ENCODE assay signal across 26 mouse cellular contexts in the genomic region with DNA sequence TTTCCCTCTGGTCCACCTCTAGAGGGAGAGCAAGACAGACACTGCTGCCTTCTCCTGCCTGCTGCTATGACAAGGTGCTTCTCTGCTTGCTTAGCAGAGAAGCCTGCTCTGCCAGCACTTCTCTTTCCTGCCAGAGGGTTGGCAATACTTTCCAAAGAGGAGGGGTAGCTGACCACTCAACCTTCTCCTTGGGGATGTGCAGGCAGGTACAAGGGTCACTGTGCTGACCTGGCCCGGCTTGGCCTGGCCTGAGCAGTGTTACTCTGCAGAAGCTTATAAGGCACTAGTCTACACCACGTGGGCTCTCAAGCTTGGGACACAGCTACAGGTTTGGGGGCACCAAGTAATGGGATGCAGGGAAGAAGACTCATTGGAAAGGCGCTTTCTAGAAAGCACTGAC. TPM values are rescaled to one million over a fixed set of nuclear protein-coding genes. Genes with fewer than 3 reads are reported as not detected.
A peak's percentile ranks its signal among the peaks of the same experiment; 100 is the strongest.
DNase-seq lines count a peak whose midpoint lies in the region; ATAC-seq and TF ChIP-seq lines count a peak whose summit lies in the region.
"Had no signal": no experiment of that assay in that cellular context is flagged by ENCODE, and none has a peak within 500 bp of the region (broad histone marks: within the 10 kb centered on the region; RNA-seq: fewer than 3 reads in every experiment).

No protein-coding gene starts in this region.

- H3K9ac ChIP-seq in hindbrain, postnatal 0 days (replicated peaks; ENCODE audit: low read length) = no peak overlapping the region
- H3K9ac ChIP-seq in hindbrain, embryonic 14.5 days = no peak overlapping the region
- H3K9ac ChIP-seq in CH12.LX (ENCODE audit: insufficient read depth, low read depth) = no peak overlapping the region
- H3K9ac ChIP-seq: embryonic facial prominence, embryonic 13.5 days; forebrain, embryonic 12.5 days; hindbrain, embryonic 15.5 days; intestine, embryonic 15.5 days; midbrain, embryonic 13.5 days; neural tube, embryonic 12.5 days had no signal

- no peak for ATAC-seq in hindbrain, postnatal 0 days
- ATAC-seq in hindbrain, embryonic 14.5 days (ENCODE audit: low FRiP score) = no peak
- ATAC-seq: CD4-positive, CD25-positive, alpha-beta regulatory T cell, adult 4 months; intestine, embryonic 15.5 days had no signal

- H3K79me2 ChIP-seq in CH12.LX (replicated peaks; ENCODE audit: control insufficient read depth, extremely low read depth, insufficient read depth, poor library complexity, severe bottlenecking) = peaks cover 15% of the 10 kb centered on the region

- no peaks in the 10 kb centered on the region for H3K9me3 ChIP-seq in hindbrain, postnatal 0 days (ENCODE audit: low read length)
- no peaks in the 10 kb centered on the region for H3K9me3 ChIP-seq in hindbrain, embryonic 14.5 days (ENCODE audit: control insufficient read depth, low read length)
- H3K9me3 ChIP-seq in CH12.LX (replicated peaks; ENCODE audit: low read length) = no peaks in the 10 kb centered on the region
- H3K9me3 ChIP-seq: embryonic facial prominence, embryonic 13.5 days; forebrain, embryonic 12.5 days; heart, embryonic 10.5 days; hindbrain, embryonic 15.5 days; intestine, embryonic 15.5 days; midbrain, embryonic 13.5 days; neural tube, embryonic 12.5 days had no signal

- no peaks in the 10 kb centered on the region for H3K4me1 ChIP-seq in hindbrain, postnatal 0 days (ENCODE audit: insufficient read depth, low read length)
- H3K4me1 ChIP-seq in hindbrain, embryonic 14.5 days (replicated peaks; ENCODE audit: control insufficient read depth, insufficient read depth, low read length) = no peaks in the 10 kb centered on the region
- H3K4me1 ChIP-seq in CH12.LX (ENCODE audit: control insufficient read depth in 1 of 2, insufficient read depth in 2 of 2) = 0 out of 4 replicates have a peak, but pooled peaks cover 0 to 5% of the 10 kb centered on the region in 2 experiments
- H3K4me1 ChIP-seq: embryonic facial prominence, embryonic 13.5 days; forebrain, embryonic 12.5 days; hindbrain, embryonic 15.5 days; intestine, embryonic 15.5 days; midbrain, embryonic 13.5 days; neural tube, embryonic 12.5 days had no signal

- 89% methylated on average over 3 of the region's 3 CpGs for WGBS in hindbrain, postnatal 0 days
- WGBS in hindbrain, embryonic 14.5 days = 94% methylated on average over 3 of the region's 3 CpGs

- dilution Hi-C loops in CH12.LX (cut with MboI; ENCODE audit: extremely low pct_ligation_motif_present, extremely low pct_unique_long_range_greater_than_20kb, low sequenced_read_pairs) = no loop called here

- no peak overlapping the region for H3K4me3 ChIP-seq in hindbrain, postnatal 0 days (ENCODE audit: low read length)
- no peak overlapping the region for H3K4me3 ChIP-seq in hindbrain, embryonic 14.5 days (replicated peaks; ENCODE audit: low read length)
- H3K4me3 ChIP-seq in CH12.LX (replicated peaks in 1 of 3; ENCODE audit: low read depth in 2 of 3, low read length in 2 of 3, poor library complexity in 1 of 3) = no peak overlapping the region
- H3K4me3 ChIP-seq: embryonic facial prominence, embryonic 13.5 days; erythroblast, embryonic 14.5 days; forebrain, embryonic 12.5 days; heart, embryonic 10.5 days; hindbrain, embryonic 15.5 days; intestine, embryonic 15.5 days; midbrain, embryonic 13.5 days; neural tube, embryonic 12.5 days had no signal

- no peak for TF ChIP-seq EP300 in CH12.LX (IDR thresholded peaks at IDR 0.05; ENCODE audit: low read length)

- DNase-seq in hindbrain, postnatal 0 days (ENCODE audit: low spot score) = no peak
- no peak for DNase-seq in hindbrain, embryonic 14.5 days (ENCODE audit: low spot score)
- no peak for DNase-seq in CH12.LX (ENCODE audit: extremely low read depth)
- DNase-seq in kidney, adult 9 months = peak; percentile 93
- peak; percentile 77 to 93 for DNase-seq in kidney, postnatal 25 days
- no peak for DNase-seq in left cerebral cortex, adult 9 months (ENCODE audit: low spot score in 2 of 2)
- DNase-seq in left cerebral cortex, adult 11 months (ENCODE audit: low spot score) = no peak
- DNase-seq: cerebellum, adult 11-12 months; cerebellum, postnatal 25 days; embryo, embryonic 11 days; heart, postnatal 4 days; lung, adult 2 months; lung, postnatal 14 days; retina, postnatal 1 day; right cerebral cortex, postnatal 25 days; spleen, adult 18-20 months had no signal

- no peak overlapping the region for H3K4me2 ChIP-seq in hindbrain, postnatal 0 days (ENCODE audit: low read depth, low read length)
- no peak overlapping the region for H3K4me2 ChIP-seq in hindbrain, embryonic 14.5 days (replicated peaks)
- no peak overlapping the region for H3K4me2 ChIP-seq in CH12.LX (ENCODE audit: insufficient read depth, low read depth, poor library complexity, severe bottlenecking)
- H3K4me2 ChIP-seq: embryonic facial prominence, embryonic 13.5 days; forebrain, embryonic 12.5 days; hindbrain, embryonic 15.5 days; intestine, embryonic 15.5 days; liver, embryonic 11.5 days; midbrain, embryonic 13.5 days; neural tube, embryonic 12.5 days had no signal

- H3K36me3 ChIP-seq in hindbrain, postnatal 0 days (ENCODE audit: insufficient read depth, low read length) = peaks cover 39% of the 10 kb centered on the region
- peaks cover 87% of the 10 kb centered on the region for H3K36me3 ChIP-seq in hindbrain, embryonic 14.5 days (replicated peaks; ENCODE audit: control insufficient read depth, insufficient read depth)
- peaks cover 55 to 82% of the 10 kb centered on the region in 2 experiments for H3K36me3 ChIP-seq in CH12.LX (replicated peaks in 1 of 2; ENCODE audit: control insufficient read depth in 1 of 2, insufficient read depth in 1 of 2, low read length in 1 of 2)

- TF ChIP-seq RAD21 in CH12.LX (IDR thresholded peaks at IDR 0.05; ENCODE audit: low read depth, low read length) = no peak

- in situ Hi-C loops in CH12.LX (cut with MboI; ENCODE audit: low pct_ligation_motif_present, low pct_unique_long_range_greater_than_20kb, low sequenced_read_pairs) = loop anchor here (5.0 kb wide), 3 partner anchors 47 to 307 kb away; no protein-coding TSS in a partner anchor

- TF ChIP-seq POLR2A in CH12.LX (IDR thresholded peaks at IDR 0.05; ENCODE audit: low read depth, low read length) = peak; percentile 11; the same call in 1 of the 2 replicates

- no peaks in the 10 kb centered on the region for H3K27me3 ChIP-seq in hindbrain, postnatal 0 days (ENCODE audit: insufficient read depth, low read length)
- no peaks in the 10 kb centered on the region for H3K27me3 ChIP-seq in hindbrain, embryonic 14.5 days (ENCODE audit: control insufficient read depth, insufficient read depth, low read length)
- no peaks in the 10 kb centered on the region for H3K27me3 ChIP-seq in CH12.LX (replicated peaks)
- H3K27me3 ChIP-seq: embryonic facial prominence, embryonic 13.5 days; forebrain, embryonic 12.5 days; hindbrain, embryonic 15.5 days; intestine, embryonic 15.5 days; midbrain, embryonic 13.5 days; neural tube, embryonic 12.5 days had no signal

- 0 out of 2 replicates have a peak, but pooled peaks have one; percentile 7 for TF ChIP-seq CTCF in hindbrain, postnatal 0 days (IDR thresholded peaks at IDR 0.05; ENCODE audit: low read depth)
- no peak for TF ChIP-seq CTCF in CH12.LX (conservative IDR thresholded peaks at IDR 0.05 in 1 of 2, IDR thresholded peaks at IDR 0.05 in 1 of 2; ENCODE audit: low read depth in 2 of 2, low read length in 2 of 2)

- no peak overlapping the region for H3K27ac ChIP-seq in hindbrain, postnatal 0 days
- H3K27ac ChIP-seq in hindbrain, embryonic 14.5 days = no peak overlapping the region
- no peak overlapping the region for H3K27ac ChIP-seq in CH12.LX (ENCODE audit: insufficient read depth, low read depth)
- H3K27ac ChIP-seq: embryonic facial prominence, embryonic 13.5 days; forebrain, embryonic 12.5 days; heart, embryonic 10.5 days; hindbrain, embryonic 15.5 days; intestine, embryonic 15.5 days; midbrain, embryonic 13.5 days; neural tube, embryonic 12.5 days had no signal

TF ChIP-seq in CH12.LX, 34 proteins besides CTCF, POLR2A, EP300 and RAD21 (continues in another document):
- TF ChIP-seq HCFC1 (IDR thresholded peaks at IDR 0.05; ENCODE audit: low read depth, low read length) (no peak), ELF1 (IDR thresholded peaks at IDR 0.05; ENCODE audit: low read depth, low read length) (no peak)

RNA-seq across cellular contexts. Expression of gene Pam16, which starts 10.1 kb away (rescaled TPM):
- 25.4 and 88.3 TPM in 2 replicates for total RNA-seq in hindbrain, postnatal 0 days (2014; rRNA removed)
- 135 and 140 TPM in 2 replicates for polyA plus RNA-seq in hindbrain, postnatal 0 days (2015; fragmentation: Nextera tagmentation; extraction: Ambion mirVana)
- 174 and 193 TPM in 2 replicates for polyA plus RNA-seq in hindbrain, embryonic 14.5 days (2014; fragmentation: Nextera tagmentation; extraction: Ambion mirVana)
- total RNA-seq in CH12.LX (2012; rRNA removed) (152 and 158 TPM in 2 replicates), CH12.LX (2014; rRNA removed) (93.3 and 103 TPM in 2 replicates)
- polyA plus RNA-seq in CH12.LX (2012; ENCODE audit: insufficient read length, low read depth) = 11.6 and 38.2 TPM in 2 replicates

RNA-seq across cellular contexts. Expression of gene Glis2, which starts 20.1 kb away (rescaled TPM):
- 25.8 and 28.2 TPM in 2 replicates for total RNA-seq in hindbrain, postnatal 0 days (2014; rRNA removed)
- 12.0 and 12.5 TPM in 2 replicates for polyA plus RNA-seq in hindbrain, postnatal 0 days (2015; fragmentation: Nextera tagmentation; extraction: Ambion mirVana)
- 18.1 and 19.0 TPM in 2 replicates for polyA plus RNA-seq in hindbrain, embryonic 14.5 days (2014; fragmentation: Nextera tagmentation; extraction: Ambion mirVana)
- total RNA-seq in CH12.LX (2012; rRNA removed) (2.1 and 2.5 TPM in 2 replicates), CH12.LX (2014; rRNA removed) (0.39 and 0.59 TPM in 2 replicates)
- 3.2 and 3.3 TPM in 2 replicates for polyA plus RNA-seq in CH12.LX (2012; ENCODE audit: insufficient read length, low read depth)

RNA-seq across cellular contexts. Expression of gene Vasn, which starts 25.1 kb away (rescaled TPM):
- 18.4 and 18.8 TPM in 2 replicates for total RNA-seq in hindbrain, postnatal 0 days (2014; rRNA removed)
- 6.1 and 7.3 TPM in 2 replicates for polyA plus RNA-seq in hindbrain, postnatal 0 days (2015; fragmentation: Nextera tagmentation; extraction: Ambion mirVana)
- polyA plus RNA-seq in hindbrain, embryonic 14.5 days (2014; fragmentation: Nextera tagmentation; extraction: Ambion mirVana) = 6.4 and 6.6 TPM in 2 replicates
- total RNA-seq in CH12.LX (2012; rRNA removed) (1.4 and 2.0 TPM in 2 replicates), CH12.LX (2014; rRNA removed) (2.2 TPM in 2 replicates)
- 4.1 and 5.0 TPM in 2 replicates for polyA plus RNA-seq in CH12.LX (2012; ENCODE audit: insufficient read length, low read depth)

RNA-seq across cellular contexts. Expression of gene Dnaja3, which starts 25.1 kb away (rescaled TPM):
- 49.6 and 50.6 TPM in 2 replicates for total RNA-seq in hindbrain, postnatal 0 days (2014; rRNA removed)
- 52.9 and 54.3 TPM in 2 replicates for polyA plus RNA-seq in hindbrain, postnatal 0 days (2015; fragmentation: Nextera tagmentation; extraction: Ambion mirVana)
- polyA plus RNA-seq in hindbrain, embryonic 14.5 days (2014; fragmentation: Nextera tagmentation; extraction: Ambion mirVana) = 54.6 and 64.8 TPM in 2 replicates
- total RNA-seq in CH12.LX (2012; rRNA removed) = 80.4 and 81.8 TPM in 2 replicates
- 85.1 and 85.3 TPM in 2 replicates for total RNA-seq in CH12.LX (2014; rRNA removed)
- polyA plus RNA-seq in CH12.LX (2012; ENCODE audit: insufficient read length, low read depth) = 51.5 and 56.6 TPM in 2 replicates

RNA-seq across cellular contexts. Expression of gene Tfap4, which starts 55.0 kb away (rescaled TPM):
- 7.8 and 9.3 TPM in 2 replicates for total RNA-seq in hindbrain, postnatal 0 days (2014; rRNA removed)
- 7.0 and 7.6 TPM in 2 replicates for polyA plus RNA-seq in hindbrain, postnatal 0 days (2015; fragmentation: Nextera tagmentation; extraction: Ambion mirVana)
- polyA plus RNA-seq in hindbrain, embryonic 14.5 days (2014; fragmentation: Nextera tagmentation; extraction: Ambion mirVana) = 8.2 and 8.8 TPM in 2 replicates
- total RNA-seq in CH12.LX (2012; rRNA removed) (23.5 and 27.5 TPM in 2 replicates), CH12.LX (2014; rRNA removed) (24.0 and 25.0 TPM in 2 replicates)
- 43.3 and 46.6 TPM in 2 replicates for polyA plus RNA-seq in CH12.LX (2012; ENCODE audit: insufficient read length, low read depth)

Comparison
In these comparisons a context has a peak if more than half of its experiments do, and no peak if none do; other contexts are left out.
1. DNase-seq: peak in kidney, adult 9 months (single experiment) and kidney, postnatal 25 days (2 of 2); none in hindbrain, postnatal 0 days (single experiment), hindbrain, embryonic 14.5 days (single experiment), CH12.LX (single experiment), left cerebral cortex, adult 9 months (0 of 2) and left cerebral cortex, adult 11 months (single experiment).